Mouse (Mus musculus): Measurements from ENCODE around the gene Zfp827. TPM values are rescaled to one million over a fixed set of nuclear protein-coding genes. Genes with fewer than 3 reads are reported as not detected.

Zfp827 gene
- polyA plus RNA-seq, 1 experiment from 2014 or later, result 11.6 TPM

DNA sequence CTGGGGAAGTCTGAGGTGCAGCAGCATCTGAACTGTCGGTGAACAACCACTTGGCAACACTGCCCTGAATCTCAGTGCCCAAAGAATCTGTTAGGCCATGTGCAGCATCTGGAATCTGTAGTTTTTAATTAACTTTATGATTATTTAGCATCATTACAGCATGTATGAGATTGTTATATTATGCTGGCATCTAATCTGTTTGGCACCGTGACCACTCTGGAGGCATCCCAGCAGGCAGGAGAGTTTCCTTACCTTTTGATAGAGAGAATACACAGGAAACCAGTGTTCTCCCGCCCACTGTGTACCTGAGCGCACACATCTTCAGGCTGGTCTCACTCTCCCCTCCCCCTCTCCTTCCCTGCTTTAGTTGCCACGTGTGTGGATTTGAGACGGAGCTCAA, 151.4 kb downstream of the Zfp827 start:
- no peak overlapping the region for H3K4me2 ChIP-seq (ENCODE audit: low read depth, severe bottlenecking)
- H3K4me3 ChIP-seq (ENCODE audit: low read depth, low read length), result no peak overlapping the region
- no peak overlapping the region for H3K27ac ChIP-seq (replicated peaks; ENCODE audit: low read depth, low read length)
- whole genome bisulfite sequencing, result 91% methylated on average over 6 of the region's 6 CpGs
- no peak overlapping the region for H3K9ac ChIP-seq (ENCODE audit: low read length)
- no peaks in the 10 kb centered on the region for H3K9me3 ChIP-seq (ENCODE audit: control insufficient read depth, low read length)
- no peaks in the 10 kb centered on the region for H3K27me3 ChIP-seq (ENCODE audit: control insufficient read depth, insufficient read depth, low read length)
- no peak for ATAC-seq (ENCODE audit: insufficient number of reproducible peaks, low FRiP score, low TSS enrichment, low read depth)
- H3K4me1 ChIP-seq (ENCODE audit: control insufficient read depth, insufficient read depth, low read length), result no peaks in the 10 kb centered on the region
- H3K36me3 ChIP-seq (ENCODE audit: control insufficient read depth, insufficient read depth, low read length), result peaks cover 21% of the 10 kb centered on the region
- DNase-seq (ENCODE audit: low spot score), result no peak

DNA sequence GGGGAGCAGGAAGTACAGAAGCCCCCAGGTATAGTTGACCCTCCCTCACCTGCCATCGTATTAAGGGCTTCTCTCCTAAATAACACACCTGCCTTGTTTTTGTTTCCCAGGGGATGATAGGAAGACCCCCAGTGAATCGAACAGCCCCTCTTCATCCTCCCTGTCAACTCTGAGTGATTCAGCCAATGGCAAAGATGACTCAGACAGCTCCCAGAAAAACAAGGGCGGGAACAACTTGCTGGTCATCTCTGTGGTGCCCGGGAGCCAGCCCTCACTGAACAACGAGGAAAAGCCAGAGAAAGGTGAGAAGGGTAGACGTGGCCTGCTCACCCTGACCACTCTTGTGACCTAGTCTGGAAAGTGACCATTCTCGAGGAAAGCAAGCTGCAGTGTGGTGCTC, 157.3 kb downstream of the Zfp827 start:
- no peak overlapping the region for H3K9ac ChIP-seq (ENCODE audit: low read length)
- no peak overlapping the region for H3K27ac ChIP-seq (replicated peaks; ENCODE audit: low read depth, low read length)
- H3K4me2 ChIP-seq (ENCODE audit: low read depth, severe bottlenecking), result no peak overlapping the region
- ATAC-seq (ENCODE audit: insufficient number of reproducible peaks, low FRiP score, low TSS enrichment, low read depth), result no peak
- no peaks in the 10 kb centered on the region for H3K4me1 ChIP-seq (ENCODE audit: control insufficient read depth, insufficient read depth, low read length)
- 90% methylated on average over 7 of the region's 7 CpGs for WGBS
- H3K9me3 ChIP-seq (ENCODE audit: control insufficient read depth, low read length), result no peaks in the 10 kb centered on the region
- H3K4me3 ChIP-seq (ENCODE audit: low read depth, low read length), result no peak overlapping the region
- no peaks in the 10 kb centered on the region for H3K27me3 ChIP-seq (ENCODE audit: control insufficient read depth, insufficient read depth, low read length)
- no peak for DNase-seq (ENCODE audit: low spot score)
- H3K36me3 ChIP-seq (ENCODE audit: control insufficient read depth, insufficient read depth, low read length), result peaks cover 12% of the 10 kb centered on the region; the same call in 1 of the 2 replicates

DNA sequence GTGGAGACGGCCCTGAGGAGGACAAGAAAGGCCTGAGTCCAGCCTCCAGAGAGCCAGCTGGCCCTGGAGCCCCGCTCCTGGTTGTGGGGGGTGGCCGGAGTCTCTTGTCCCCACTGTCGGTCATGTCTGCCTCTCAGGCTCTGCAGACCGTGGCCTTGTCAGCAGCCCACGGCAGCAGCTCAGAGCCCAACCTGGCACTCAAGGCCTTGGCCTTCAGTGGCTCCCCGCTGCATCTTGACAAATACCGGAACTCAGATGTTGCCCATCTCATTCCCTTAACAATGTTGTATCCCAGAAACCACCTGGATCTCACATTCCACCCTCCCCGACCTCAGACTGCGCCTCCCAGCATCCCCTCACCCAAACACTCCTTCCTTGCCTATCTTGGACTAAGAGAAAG, 161.8 kb downstream of the Zfp827 start:
- Histone ChIP-seq H3K4me1 (ENCODE audit: control insufficient read depth, insufficient read depth, low read length) (no peaks in the 10 kb centered on the region), H3K9ac (ENCODE audit: low read length) (no peak overlapping the region), H3K36me3 (ENCODE audit: control insufficient read depth, insufficient read depth, low read length) (peaks cover 6% of the 10 kb centered on the region; the same call in 1 of the 2 replicates), H3K4me3 (ENCODE audit: low read depth, low read length) (no peak overlapping the region), H3K4me2 (ENCODE audit: low read depth, severe bottlenecking) (no peak overlapping the region), H3K9me3 (ENCODE audit: control insufficient read depth, low read length) (no peaks in the 10 kb centered on the region), H3K27me3 (ENCODE audit: control insufficient read depth, insufficient read depth, low read length) (no peaks in the 10 kb centered on the region), H3K27ac (replicated peaks; ENCODE audit: low read depth, low read length) (no peak overlapping the region)
- no peak for ATAC-seq (ENCODE audit: insufficient number of reproducible peaks, low FRiP score, low TSS enrichment, low read depth)
- 97% methylated on average over 10 of the region's 10 CpGs for WGBS
- DNase-seq (ENCODE audit: low spot score), result no peak

DNA sequence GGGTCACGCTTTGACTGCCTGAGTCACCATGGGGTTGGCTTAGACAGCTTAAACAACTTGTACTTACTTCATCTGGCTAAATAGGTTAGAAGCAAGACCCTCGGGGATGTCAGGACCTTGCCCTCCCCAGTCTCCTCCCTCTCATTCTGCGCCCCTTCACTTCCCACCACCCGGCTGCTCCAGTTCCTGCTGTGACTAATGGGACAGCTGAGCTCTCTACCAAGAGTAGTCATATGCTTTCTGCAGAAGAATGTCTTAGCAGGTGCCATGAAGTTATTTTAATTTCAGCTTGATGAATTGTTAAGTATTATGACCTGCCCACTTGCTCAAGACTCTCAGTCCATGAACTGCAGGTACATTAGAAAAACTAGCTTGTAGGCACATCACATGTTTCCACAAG, 168.2 kb downstream of the Zfp827 start:
- Histone ChIP-seq H3K36me3 (ENCODE audit: control insufficient read depth, insufficient read depth, low read length) (peaks cover 3% of the 10 kb centered on the region; the same call in 1 of the 2 replicates), H3K9ac (ENCODE audit: low read length) (no peak overlapping the region), H3K27me3 (ENCODE audit: control insufficient read depth, insufficient read depth, low read length) (no peaks in the 10 kb centered on the region), H3K4me2 (ENCODE audit: low read depth, severe bottlenecking) (no peak overlapping the region), H3K4me3 (ENCODE audit: low read depth, low read length) (no peak overlapping the region), H3K4me1 (ENCODE audit: control insufficient read depth, insufficient read depth, low read length) (no peaks in the 10 kb centered on the region; the same call in 1 of the 2 replicates), H3K9me3 (ENCODE audit: control insufficient read depth, low read length) (no peaks in the 10 kb centered on the region), H3K27ac (replicated peaks; ENCODE audit: low read depth, low read length) (no peak overlapping the region)
- no peak for ATAC-seq (ENCODE audit: insufficient number of reproducible peaks, low FRiP score, low TSS enrichment, low read depth)
- WGBS, result 83% methylated on average over 4 of the region's 4 CpGs
- no peak for DNase-seq (ENCODE audit: low spot score)

DNA sequence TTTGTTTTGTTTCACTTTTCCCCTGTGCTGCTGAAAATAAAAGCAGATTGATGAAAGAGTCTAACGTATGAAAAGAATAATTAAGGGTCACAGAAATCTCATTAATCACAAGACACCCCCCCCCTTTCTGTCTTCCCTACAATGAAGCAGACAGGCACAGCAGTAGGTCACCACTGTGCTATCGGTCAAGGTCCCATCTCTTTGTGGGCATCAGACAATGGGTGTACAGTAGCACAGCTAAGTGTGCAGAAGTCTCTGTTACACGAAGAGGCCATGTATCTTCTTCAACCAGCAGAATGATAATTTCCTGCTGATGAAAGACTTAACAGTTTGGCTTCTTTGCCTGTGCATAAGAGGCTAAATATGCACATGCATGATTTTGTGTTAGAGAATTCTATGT, 170.4 kb downstream of the Zfp827 start:
- H3K4me2 ChIP-seq (ENCODE audit: low read depth, severe bottlenecking), result no peak overlapping the region
- no peak overlapping the region for H3K4me3 ChIP-seq (ENCODE audit: low read depth, low read length)
- no peaks in the 10 kb centered on the region; the same call in 1 of the 2 replicates for H3K4me1 ChIP-seq (ENCODE audit: control insufficient read depth, insufficient read depth, low read length)
- no peak overlapping the region for H3K9ac ChIP-seq (ENCODE audit: low read length)
- ATAC-seq (ENCODE audit: insufficient number of reproducible peaks, low FRiP score, low TSS enrichment, low read depth) (no peak), DNase-seq (ENCODE audit: low spot score) (no peak)
- H3K9me3 ChIP-seq (ENCODE audit: control insufficient read depth, low read length), result no peaks in the 10 kb centered on the region
- WGBS, result 84% methylated on average over 3 of the region's 3 CpGs
- H3K36me3 ChIP-seq (ENCODE audit: control insufficient read depth, insufficient read depth, low read length), result no peaks in the 10 kb centered on the region
- no peak overlapping the region for H3K27ac ChIP-seq (replicated peaks; ENCODE audit: low read depth, low read length)
- H3K27me3 ChIP-seq (ENCODE audit: control insufficient read depth, insufficient read depth, low read length), result no peaks in the 10 kb centered on the region

DNA sequence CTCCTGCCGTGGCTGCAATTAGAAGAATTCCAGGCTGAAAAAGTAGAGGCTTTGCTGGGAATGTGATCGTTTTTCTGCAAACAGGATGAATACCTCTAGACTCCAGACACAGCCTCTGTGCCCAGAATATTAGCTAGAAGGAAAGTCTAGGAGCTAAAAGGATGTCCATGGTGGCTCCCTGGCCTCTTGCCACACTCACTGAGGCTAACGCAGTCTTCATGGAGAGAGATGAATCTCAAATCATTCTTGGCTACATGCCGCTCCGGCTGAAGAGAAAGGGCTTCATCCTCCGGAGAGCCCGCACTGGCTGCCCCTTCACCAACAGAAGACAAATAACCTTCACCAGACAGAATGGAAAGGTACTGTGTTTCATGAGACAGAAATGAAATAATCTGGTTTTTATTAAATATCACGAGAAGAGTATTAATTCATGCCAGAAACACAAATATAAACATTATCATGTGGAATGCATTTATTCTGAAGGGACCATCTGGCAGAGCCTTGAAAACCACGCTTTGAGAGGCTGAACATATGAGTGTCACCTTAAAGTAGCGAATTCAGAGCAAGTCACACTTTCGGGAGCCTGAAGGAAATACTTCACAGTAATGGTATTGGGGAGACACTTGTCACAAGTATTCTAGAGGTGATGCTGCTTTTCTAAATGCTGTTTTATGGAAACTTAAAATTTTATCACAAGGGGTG, 173.4 kb downstream of the Zfp827 start:
- no peaks in the 10 kb centered on the region for H3K36me3 ChIP-seq (ENCODE audit: control insufficient read depth, insufficient read depth, low read length)
- ATAC-seq (ENCODE audit: insufficient number of reproducible peaks, low FRiP score, low TSS enrichment, low read depth), result no peak
- WGBS, result 73% methylated on average over 11 of the region's 11 CpGs
- H3K9me3 ChIP-seq (ENCODE audit: control insufficient read depth, low read length), result no peaks in the 10 kb centered on the region
- H3K27ac ChIP-seq (replicated peaks; ENCODE audit: low read depth, low read length), result no peak overlapping the region
- no peak overlapping the region for H3K4me2 ChIP-seq (ENCODE audit: low read depth, severe bottlenecking)
- no peaks in the 10 kb centered on the region for H3K27me3 ChIP-seq (ENCODE audit: control insufficient read depth, insufficient read depth, low read length)
- no peak overlapping the region for H3K4me3 ChIP-seq (ENCODE audit: low read depth, low read length)
- DNase-seq (ENCODE audit: low spot score), result no peak
- H3K9ac ChIP-seq (ENCODE audit: low read length), result no peak overlapping the region
- no peaks in the 10 kb centered on the region; the same call in 1 of the 2 replicates for H3K4me1 ChIP-seq (ENCODE audit: control insufficient read depth, insufficient read depth, low read length)

DNA sequence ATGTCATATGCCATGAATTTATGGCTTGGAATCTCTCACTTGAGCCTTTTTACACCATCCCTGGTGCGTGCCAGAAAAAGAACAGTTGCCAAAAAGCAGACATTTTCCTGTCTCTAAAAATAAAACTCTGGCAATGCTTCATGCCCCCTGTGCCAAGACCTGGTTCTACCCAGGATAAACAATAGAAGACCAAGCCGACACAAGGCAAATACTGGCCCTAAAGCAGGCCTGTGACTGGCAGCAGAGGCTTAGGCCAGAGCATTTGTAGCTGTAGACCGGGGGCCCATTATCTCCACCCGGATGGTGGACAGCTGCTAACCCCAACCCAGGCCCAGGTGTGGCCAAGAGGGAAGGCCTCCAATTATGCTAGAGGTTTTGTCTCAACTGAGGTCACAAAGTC, 178.7 kb downstream of the Zfp827 start:
- no peak for ATAC-seq (ENCODE audit: insufficient number of reproducible peaks, low FRiP score, low TSS enrichment, low read depth)
- Histone ChIP-seq H3K27ac (replicated peaks; ENCODE audit: low read depth, low read length) (peak overlapping the region; percentile 99; the same call in 1 of the 2 replicates), H3K4me1 (ENCODE audit: control insufficient read depth, insufficient read depth, low read length) (peaks cover 23% of the 10 kb centered on the region)

DNA sequence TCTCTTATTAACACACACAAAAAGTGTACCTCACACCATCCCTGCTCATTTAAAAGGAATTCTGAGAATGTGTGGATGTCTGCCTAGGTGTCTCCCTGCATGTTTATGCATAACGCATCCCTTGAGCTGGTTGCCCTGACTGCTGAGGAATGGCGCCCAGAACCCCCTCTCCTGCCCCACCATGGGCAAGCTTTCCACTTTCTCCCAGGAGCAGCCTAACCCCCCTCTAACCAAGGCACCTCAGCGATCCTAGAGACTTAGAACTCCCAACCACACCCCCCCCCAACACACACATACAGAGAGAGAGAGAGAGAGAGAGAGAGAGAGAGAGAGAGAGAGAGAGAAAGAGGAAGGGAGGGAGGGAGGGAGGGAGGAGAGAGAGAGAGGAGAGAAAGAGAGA, 179.9 kb downstream of the Zfp827 start:
- Histone ChIP-seq H3K4me3 (ENCODE audit: low read depth, low read length) (no peak overlapping the region), H3K9me3 (ENCODE audit: control insufficient read depth, low read length) (no peaks in the 10 kb centered on the region), H3K36me3 (ENCODE audit: control insufficient read depth, insufficient read depth, low read length) (no peaks in the 10 kb centered on the region), H3K27ac (replicated peaks; ENCODE audit: low read depth, low read length) (peak overlapping the region; percentile 99), H3K4me1 (ENCODE audit: control insufficient read depth, insufficient read depth, low read length) (peaks cover 23% of the 10 kb centered on the region), H3K4me2 (ENCODE audit: low read depth, severe bottlenecking) (no peak overlapping the region), H3K9ac (ENCODE audit: low read length) (no peak overlapping the region), H3K27me3 (ENCODE audit: control insufficient read depth, insufficient read depth, low read length) (no peaks in the 10 kb centered on the region)
- ATAC-seq (ENCODE audit: insufficient number of reproducible peaks, low FRiP score, low TSS enrichment, low read depth), result no peak
- DNase-seq (ENCODE audit: low spot score), result no peak
- 30% methylated on average over 3 of the region's 3 CpGs for WGBS

More for the DNA sequence above, 178.7 kb downstream of the Zfp827 start:
- no peak for DNase-seq (ENCODE audit: low spot score)
- Histone ChIP-seq H3K27me3 (ENCODE audit: control insufficient read depth, insufficient read depth, low read length) (no peaks in the 10 kb centered on the region), H3K36me3 (ENCODE audit: control insufficient read depth, insufficient read depth, low read length) (no peaks in the 10 kb centered on the region), H3K4me3 (ENCODE audit: low read depth, low read length) (no peak overlapping the region), H3K9ac (ENCODE audit: low read length) (no peak overlapping the region), H3K4me2 (ENCODE audit: low read depth, severe bottlenecking) (no peak overlapping the region), H3K9me3 (ENCODE audit: control insufficient read depth, low read length) (no peaks in the 10 kb centered on the region)
- WGBS, result 72% methylated on average over 4 of the region's 4 CpGs
